Mouse (Mus musculus) neural tube, embryonic 11.5 days (tissue): Measurements from ENCODE around the gene Nme9. TPM values are rescaled to one million over a fixed set of nuclear protein-coding genes. Genes with fewer than 3 reads are reported as not detected.

ENCODE experiments used
- ATAC-seq: fragments of 200-750 bp; cut with Nextera tagmentation; 2 replicates; pipeline ENCODE4 v1.8.0; 2017; ENCODE audit warnings: moderate number of reproducible peaks, mild to moderate bottlenecking, moderate TSS enrichment, moderate library complexity; ENCODE audit not compliant: insufficient read depth, low FRiP score, low TSS enrichment
- DNase-seq: peaks from one replicate; pipeline ENCODE4 v3.0.0-alpha.2; 2015; ENCODE audit warnings: low spot score
- H3K27ac ChIP-seq: fragments of 300-500 bp; sonication (generic); 2 replicates; pipeline ENCODE4 v1.5.1; 2014; ENCODE audit warnings: low read depth, mild to moderate bottlenecking, low read length
- H3K27me3 ChIP-seq: fragments of 300-500 bp; sonication (generic); 2 replicates; pipeline ENCODE4 v1.6.1; 2014; ENCODE audit warnings: mild to moderate bottlenecking, low read length, mixed read lengths; ENCODE audit not compliant: control insufficient read depth, insufficient read depth
- H3K36me3 ChIP-seq: fragments of 300-500 bp; sonication (generic); 2 replicates; pipeline ENCODE4 v1.6.1; 2014; ENCODE audit warnings: mild to moderate bottlenecking, low read length, moderate library complexity, mixed read lengths; ENCODE audit not compliant: control insufficient read depth, insufficient read depth
- H3K4me1 ChIP-seq: fragments of 300-500 bp; sonication (generic); 2 replicates; pipeline ENCODE4 v1.6.1; 2014; ENCODE audit warnings: low read length, mixed read lengths; ENCODE audit not compliant: control insufficient read depth, insufficient read depth
- H3K4me2 ChIP-seq: fragments of 300-500 bp; sonication (generic); 2 replicates; pipeline ENCODE4 v1.6.1; 2014; ENCODE audit warnings: low read depth, mild to moderate bottlenecking, moderate library complexity
- H3K4me3 ChIP-seq: fragments of 300-500 bp; sonication (generic); 2 replicates; pipeline ENCODE4 v1.5.1; 2014; ENCODE audit warnings: low read depth, low read length
- H3K9ac ChIP-seq: fragments of 300-500 bp; sonication (generic); 2 replicates; pipeline ENCODE4 v1.6.1; 2014; ENCODE audit warnings: mild to moderate bottlenecking, low read length
- H3K9me3 ChIP-seq: fragments of 300-500 bp; sonication (generic); 2 replicates; pipeline ENCODE4 v1.6.1; 2016; ENCODE audit warnings: low read length; ENCODE audit not compliant: control insufficient read depth
- WGBS: fragments of 180-500 bp; shearing (Covaris S2); extraction: QIAGEN DNeasy Blood & Tissue Kit; methylation state at CpG from one replicate; pipeline ENCODE4 v1.1.7; 2014; 5-methylcytosine and 5-hydroxymethylcytosine counted together
- polyA plus RNA-seq: library from polyadenylated mRNA; unstranded; fragments of >200 nt; fragmentation: Nextera tagmentation; extraction: Ambion mirVana; gene quantifications from 2 replicates; pipeline ENCODE4 v1.2.1, GENCODE M21; 2014

The Nme9 gene
- polyA plus RNA-seq, 1 experiment from 2014 or later = not detected

DNA sequence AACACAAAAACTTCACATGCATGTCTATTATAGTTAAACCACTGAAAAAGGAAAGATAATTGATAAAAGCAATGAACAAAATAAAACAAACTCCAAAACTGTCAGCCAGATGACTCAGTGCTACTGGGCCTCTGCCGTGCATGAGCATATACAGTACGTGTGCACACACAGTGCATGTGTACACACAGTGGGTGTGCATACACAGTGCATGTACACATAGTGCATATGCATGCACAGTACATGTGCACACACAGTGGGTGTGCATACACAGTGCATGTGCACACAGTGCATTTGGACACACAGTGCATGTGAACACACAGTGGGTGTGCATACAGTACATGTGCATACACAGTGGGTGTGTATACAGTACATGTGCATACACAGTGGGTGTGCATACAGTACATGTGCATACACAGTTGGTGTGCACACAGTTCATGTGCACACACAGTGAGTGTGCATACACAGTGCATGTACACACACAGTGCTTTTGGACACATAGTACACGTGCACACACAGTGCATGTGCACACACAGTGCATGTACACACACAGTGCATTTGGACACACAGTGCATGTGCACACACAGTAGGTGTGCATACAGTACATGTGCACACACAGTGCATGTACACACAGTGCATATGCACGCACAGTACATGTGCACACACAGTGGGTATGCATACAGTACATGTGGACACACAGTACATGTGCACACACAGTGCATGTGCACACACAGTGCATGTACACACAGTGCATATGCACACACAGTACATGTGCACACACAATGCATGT, 9.4 kb upstream of the Nme9 start:
- DNase-seq (no peak), ATAC-seq (no peak)
- no peak overlapping the region for H3K4me3 ChIP-seq
- H3K9me3 ChIP-seq = no peaks in the 10 kb centered on the region
- peaks cover 20% of the 10 kb centered on the region for H3K27me3 ChIP-seq
- H3K9ac ChIP-seq = no peak overlapping the region
- no peaks in the 10 kb centered on the region for H3K4me1 ChIP-seq
- no peaks in the 10 kb centered on the region for H3K36me3 ChIP-seq
- WGBS = 95% methylated on average over 4 of the region's 4 CpGs
- no peak overlapping the region for H3K4me2 ChIP-seq
- no peak overlapping the region for H3K27ac ChIP-seq

DNA sequence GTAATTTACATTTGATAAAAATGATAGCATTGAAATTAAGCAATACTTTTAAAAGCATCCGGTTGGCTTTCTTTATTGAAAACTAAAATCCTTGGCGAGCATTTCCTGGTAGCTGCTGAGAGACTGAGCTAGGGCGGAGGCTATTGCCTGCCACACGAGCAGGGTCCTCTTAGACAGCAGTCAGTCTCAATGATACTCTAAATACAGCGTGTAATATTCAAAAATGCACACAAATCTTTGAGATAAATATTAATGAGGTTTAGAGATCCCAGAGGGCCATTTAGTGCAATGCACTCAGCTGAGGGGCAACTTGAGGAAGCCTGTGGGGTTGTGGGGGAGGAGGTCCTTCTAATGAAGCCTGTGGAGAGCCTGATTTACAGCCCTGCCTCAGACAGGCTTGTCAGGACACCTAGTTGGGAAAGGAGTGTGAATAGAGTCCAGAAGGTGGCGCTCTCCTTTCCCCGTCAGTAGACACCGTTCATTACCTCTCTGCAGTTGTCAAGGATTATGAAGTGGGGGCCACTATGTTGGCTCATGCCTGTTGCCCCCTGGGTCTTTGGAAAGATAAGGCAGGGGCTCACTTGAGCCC, 6.6 kb upstream of the Nme9 start:
- ATAC-seq (peak; percentile 61), DNase-seq (peak; percentile 64)
- Histone ChIP-seq H3K4me2 (no peak overlapping the region), H3K9ac (no peak overlapping the region), H3K36me3 (no peaks in the 10 kb centered on the region), H3K4me1 (no peaks in the 10 kb centered on the region), H3K9me3 (no peaks in the 10 kb centered on the region), H3K27me3 (no peaks in the 10 kb centered on the region), H3K27ac (no peak overlapping the region), H3K4me3 (no peak overlapping the region)
- WGBS = 37% methylated on average over 8 of the region's 8 CpGs

DNA sequence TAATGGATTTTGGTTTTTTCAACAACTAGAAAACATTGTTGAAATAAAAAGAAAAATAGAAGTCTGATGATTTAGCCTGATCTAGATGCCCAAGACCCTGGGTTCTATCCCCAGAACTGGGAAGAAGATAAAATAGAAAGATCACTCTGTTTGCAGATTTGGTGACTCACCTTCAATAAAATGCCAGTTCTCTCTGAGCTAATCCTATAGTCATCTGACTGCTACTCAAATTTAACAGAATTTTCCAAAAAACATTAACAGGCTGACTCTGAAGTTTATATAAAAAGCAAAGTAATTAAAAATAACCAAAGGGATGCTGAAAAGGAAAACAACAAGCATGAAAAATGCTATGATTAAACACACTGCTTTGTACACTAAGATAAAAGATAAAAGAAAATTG, 5.0 kb upstream of the Nme9 start:
- Histone ChIP-seq H3K27ac (no peak overlapping the region), H3K36me3 (no peaks in the 10 kb centered on the region), H3K4me2 (no peak overlapping the region), H3K4me3 (no peak overlapping the region), H3K4me1 (no peaks in the 10 kb centered on the region), H3K27me3 (peaks cover 2% of the 10 kb centered on the region; the same call in 1 of the 2 replicates), H3K9ac (no peak overlapping the region), H3K9me3 (no peaks in the 10 kb centered on the region)
- no peak for DNase-seq
- no peak for ATAC-seq

DNA sequence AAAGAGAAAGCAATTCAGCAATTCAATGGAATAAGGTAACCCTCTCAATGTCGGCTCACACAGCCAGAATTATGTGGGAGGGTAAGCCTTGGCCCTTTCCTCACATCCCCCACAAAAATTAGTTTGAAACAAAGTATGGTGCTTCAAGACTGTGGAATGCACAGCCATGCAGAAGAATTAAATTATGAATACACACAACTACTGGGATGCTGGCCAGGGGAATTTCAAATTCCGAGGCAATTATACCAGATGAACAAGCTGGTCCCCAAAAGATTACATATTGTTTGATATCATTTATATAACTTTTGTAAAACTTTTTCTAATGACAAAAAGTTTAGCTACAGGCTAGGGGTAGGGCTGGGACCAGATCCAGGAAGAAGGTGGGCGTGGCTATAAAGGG, 4.0 kb upstream of the Nme9 start:
- Histone ChIP-seq H3K36me3 (no peaks in the 10 kb centered on the region), H3K27me3 (peaks cover 5% of the 10 kb centered on the region; the same call in 1 of the 2 replicates), H3K9ac (no peak overlapping the region), H3K4me1 (no peaks in the 10 kb centered on the region), H3K4me3 (no peak overlapping the region), H3K9me3 (no peaks in the 10 kb centered on the region), H3K4me2 (no peak overlapping the region), H3K27ac (no peak overlapping the region)
- DNase-seq (no peak), ATAC-seq (no peak)
- WGBS = 85% methylated on average over 3 of the region's 3 CpGs

DNA sequence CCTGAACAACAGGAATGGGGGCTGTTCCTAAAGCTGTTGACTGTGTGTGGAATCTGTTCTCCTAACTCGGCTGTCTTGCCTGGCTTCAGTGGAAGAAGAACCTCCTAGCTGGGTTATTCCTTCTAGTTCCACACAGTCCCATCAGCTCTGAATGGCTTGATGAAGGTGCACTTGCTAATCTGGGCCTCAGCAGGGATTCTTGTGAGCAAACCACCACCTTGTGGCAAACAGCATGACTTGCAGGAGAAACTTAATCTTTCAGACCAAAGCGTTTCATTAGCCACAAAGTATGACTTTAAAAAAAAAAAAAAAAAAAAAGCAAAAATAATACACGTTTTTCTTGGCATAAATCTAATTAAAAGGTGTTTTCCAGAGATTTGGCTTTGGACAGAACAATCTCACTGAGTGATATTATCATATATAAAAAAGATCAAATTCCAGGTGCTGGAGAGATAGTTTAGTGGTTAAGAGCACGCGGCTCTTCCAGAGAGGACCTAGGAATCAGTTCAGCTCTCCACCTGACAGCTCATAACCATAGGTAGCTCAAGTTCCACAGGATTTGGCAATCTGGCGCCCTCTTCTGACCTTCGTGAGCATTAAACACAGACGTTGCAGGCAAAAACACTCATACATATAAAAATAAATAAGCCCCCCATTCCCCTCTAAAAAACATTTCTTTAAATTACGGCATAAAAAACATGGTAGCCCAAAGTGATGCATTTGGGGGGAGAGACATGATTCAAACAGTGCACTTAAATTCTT, 1.2 kb upstream of the Nme9 start:
- no peak overlapping the region for H3K4me2 ChIP-seq
- no peak for ATAC-seq
- H3K27ac ChIP-seq = no peak overlapping the region
- no peaks in the 10 kb centered on the region for H3K4me1 ChIP-seq
- no peaks in the 10 kb centered on the region for H3K36me3 ChIP-seq
- 42% methylated on average over 9 of the region's 9 CpGs for WGBS
- DNase-seq = no peak
- H3K9ac ChIP-seq = no peak overlapping the region
- no peaks in the 10 kb centered on the region for H3K9me3 ChIP-seq
- H3K4me3 ChIP-seq = no peak overlapping the region
- H3K27me3 ChIP-seq = peaks cover 5% of the 10 kb centered on the region; the same call in 1 of the 2 replicates

DNA sequence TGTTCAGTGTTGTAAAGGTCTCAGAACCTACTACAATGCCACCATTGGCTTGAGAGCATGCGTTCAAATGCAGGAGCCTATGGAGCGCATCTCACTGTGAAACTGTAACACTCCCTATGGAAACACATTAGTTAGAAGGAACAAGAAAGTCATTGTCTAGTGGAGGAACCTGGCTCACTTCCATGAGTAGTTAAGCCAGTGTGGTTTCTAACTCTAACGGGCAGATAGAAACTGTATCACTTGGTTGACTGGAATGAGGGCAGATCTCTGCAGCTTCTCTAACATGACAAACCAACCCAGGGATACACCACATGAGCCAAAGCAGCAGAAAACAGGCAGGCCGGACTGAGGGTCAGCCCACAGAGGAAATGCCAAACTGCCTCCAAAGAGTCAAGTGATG, 2.9 kb downstream of the Nme9 start:
- no peak for ATAC-seq
- Histone ChIP-seq H3K4me3 (no peak overlapping the region), H3K27ac (no peak overlapping the region), H3K36me3 (no peaks in the 10 kb centered on the region), H3K9ac (no peak overlapping the region), H3K9me3 (no peaks in the 10 kb centered on the region), H3K4me1 (no peaks in the 10 kb centered on the region), H3K4me2 (no peak overlapping the region), H3K27me3 (peaks cover 5% of the 10 kb centered on the region; the same call in 1 of the 2 replicates)
- WGBS = 87% methylated on average over 4 of the region's 4 CpGs
- no peak for DNase-seq

DNA sequence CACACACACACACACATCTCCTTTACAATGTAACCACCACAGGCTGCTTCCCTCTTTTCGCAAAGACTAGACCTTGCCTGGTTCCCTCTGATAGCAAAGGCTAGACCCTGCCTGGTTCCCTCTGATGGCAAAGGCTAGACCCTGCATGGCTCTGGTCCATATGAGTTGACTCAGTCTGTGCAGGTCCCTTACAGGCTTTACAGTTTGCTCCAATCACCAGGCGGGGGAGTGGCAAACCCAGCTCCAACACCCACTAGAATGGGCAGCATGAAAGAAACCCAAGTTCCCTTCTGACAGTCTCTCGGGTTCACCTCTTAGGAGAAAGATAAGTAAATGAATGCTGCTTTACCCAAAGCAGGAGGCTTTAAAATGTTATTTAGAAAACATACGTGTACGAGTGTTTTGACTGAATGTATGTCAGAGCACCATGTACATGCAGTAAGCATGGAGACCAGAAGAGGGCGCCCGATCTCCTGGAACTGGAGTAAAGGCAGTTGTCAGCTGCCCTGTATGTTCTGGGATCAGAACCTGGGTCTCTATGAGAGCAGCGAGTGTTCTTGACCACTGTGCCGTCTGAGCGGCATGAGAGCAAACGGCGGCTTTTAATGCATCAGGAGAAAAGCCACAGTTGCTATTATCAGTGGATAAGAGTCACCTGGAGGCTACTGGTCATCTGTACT, 7.4 kb downstream of the Nme9 start:
- H3K4me3 ChIP-seq = no peak overlapping the region
- peak; percentile 59 for DNase-seq
- H3K9me3 ChIP-seq = no peaks in the 10 kb centered on the region
- WGBS = 42% methylated on average over 12 of the region's 12 CpGs
- no peaks in the 10 kb centered on the region for H3K4me1 ChIP-seq
- no peak overlapping the region for H3K9ac ChIP-seq
- no peaks in the 10 kb centered on the region for H3K36me3 ChIP-seq
- H3K27ac ChIP-seq = no peak overlapping the region
- no peaks in the 10 kb centered on the region for H3K27me3 ChIP-seq
- H3K4me2 ChIP-seq = no peak overlapping the region
- ATAC-seq = no peak

DNA sequence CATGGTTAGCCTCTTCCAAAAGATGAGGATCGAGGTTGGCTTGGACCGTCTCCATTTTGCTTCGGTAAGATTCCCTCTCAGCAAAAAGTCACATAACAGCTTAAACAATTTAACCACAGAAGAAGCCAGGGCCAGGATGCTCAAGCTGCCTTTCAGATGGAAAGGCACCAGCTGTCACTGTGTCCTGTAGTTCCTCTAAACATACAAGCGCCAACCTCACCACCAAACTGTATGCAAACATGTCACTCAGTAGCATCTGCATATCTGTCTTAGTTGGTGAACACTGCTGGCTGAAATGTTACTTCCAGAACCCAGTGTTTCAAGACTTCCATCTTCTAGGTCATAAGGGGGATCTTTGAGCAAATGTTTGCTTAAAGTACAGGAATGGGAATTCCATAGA, 8.5 kb downstream of the Nme9 start:
- 95% methylated on average over 4 of the region's 4 CpGs for WGBS
- no peaks in the 10 kb centered on the region for H3K36me3 ChIP-seq
- H3K9ac ChIP-seq = no peak overlapping the region
- H3K27ac ChIP-seq = no peak overlapping the region
- no peak for DNase-seq
- H3K4me3 ChIP-seq = no peak overlapping the region
- no peak overlapping the region for H3K4me2 ChIP-seq
- no peak for ATAC-seq
- no peaks in the 10 kb centered on the region for H3K27me3 ChIP-seq
- no peaks in the 10 kb centered on the region for H3K9me3 ChIP-seq
- H3K4me1 ChIP-seq = no peaks in the 10 kb centered on the region
